Mouse (Mus musculus) limb, embryonic 15.5 days (tissue): Measurements from ENCODE around the gene Slc25a25. TPM values are rescaled to one million over a fixed set of nuclear protein-coding genes. Genes with fewer than 3 reads are reported as not detected.

Experiments used
- ATAC-seq: fragments of 200-750 bp; cut with Nextera tagmentation; 2 replicates; pipeline ENCODE4 v1.8.0; 2017; ENCODE audit warnings: low read depth, moderate TSS enrichment; ENCODE audit not compliant: insufficient number of reproducible peaks, low FRiP score, low TSS enrichment
- H3K27ac ChIP-seq: fragments of 300-500 bp; sonication (generic); 2 replicates; pipeline ENCODE4 v1.5.1; 2015; ENCODE audit warnings: moderate library complexity, mild to moderate bottlenecking, inconsistent platforms
- H3K27me3 ChIP-seq: fragments of 300-500 bp; sonication (generic); 2 replicates; pipeline ENCODE4 v1.6.1; 2015; ENCODE audit warnings: inconsistent platforms
- H3K36me3 ChIP-seq: fragments of 300-500 bp; sonication (generic); 2 replicates; pipeline ENCODE4 v1.6.1; 2015; ENCODE audit warnings: inconsistent platforms
- H3K4me1 ChIP-seq: fragments of 300-500 bp; sonication (generic); 2 replicates; pipeline ENCODE4 v1.6.1; 2015; ENCODE audit warnings: inconsistent platforms
- H3K4me2 ChIP-seq: fragments of 300-500 bp; sonication (generic); 2 replicates; pipeline ENCODE4 v1.6.1; 2015; ENCODE audit warnings: mild to moderate bottlenecking, inconsistent platforms
- H3K4me3 ChIP-seq: fragments of 300-500 bp; sonication (generic); 2 replicates; pipeline ENCODE4 v1.5.1; 2015; ENCODE audit warnings: mild to moderate bottlenecking, inconsistent platforms
- H3K9ac ChIP-seq: fragments of 300-500 bp; sonication (generic); 2 replicates; pipeline ENCODE4 v1.6.1; 2015; ENCODE audit warnings: inconsistent platforms
- H3K9me3 ChIP-seq: fragments of 300-500 bp; sonication (generic); 2 replicates; pipeline ENCODE4 v1.6.1; 2016; ENCODE audit warnings: inconsistent platforms
- WGBS: fragments of 180-500 bp; shearing (Covaris S2); methylation state at CpG from one replicate; pipeline ENCODE4 v1.1.7; 2015; 5-methylcytosine and 5-hydroxymethylcytosine counted together
- polyA plus RNA-seq: library from polyadenylated mRNA; unstranded; fragments of >200 nt; fragmentation: Nextera tagmentation; extraction: Ambion mirVana; gene quantifications from 2 replicates; pipeline ENCODE4 v1.2.1, GENCODE M21; 2015

The Slc25a25 gene
- polyA plus RNA-seq, 1 experiment from 2014 or later, result 17.5 TPM

GRCm38 (mm10) chr2:32454633-32455032 lies 3.4 kb upstream of the Slc25a25 start:
- Histone ChIP-seq H3K9ac (no peak overlapping the region), H3K27ac (no peak overlapping the region), H3K36me3 (peaks cover 20% of the 10 kb centered on the region), H3K4me1 (peaks cover 35% of the 10 kb centered on the region), H3K4me3 (no peak overlapping the region), H3K9me3 (no peaks in the 10 kb centered on the region), H3K4me2 (no peak overlapping the region), H3K27me3 (no peaks in the 10 kb centered on the region)
- ATAC-seq, result no peak
- WGBS, result 59% methylated on average over 10 of the region's 10 CpGs

GRCm38 (mm10) chr2:32453641-32454303 lies 2.5 kb upstream of the Slc25a25 start:
- Histone ChIP-seq H3K27me3 (no peaks in the 10 kb centered on the region), H3K4me3 (no peak overlapping the region), H3K27ac (no peak overlapping the region), H3K36me3 (peaks cover 20% of the 10 kb centered on the region), H3K4me1 (peaks cover 38% of the 10 kb centered on the region), H3K4me2 (no peak overlapping the region), H3K9me3 (no peaks in the 10 kb centered on the region), H3K9ac (no peak overlapping the region)
- ATAC-seq, result no peak
- 81% methylated on average over 5 of the region's 5 CpGs for WGBS

- peak overlapping the region; percentile 11; the same call in 1 of the 2 replicates for H3K9ac ChIP-seq
- peaks cover 20% of the 10 kb centered on the region for H3K36me3 ChIP-seq
- H3K9me3 ChIP-seq, result no peaks in the 10 kb centered on the region
- 96% methylated on average over 16 of the region's 16 CpGs for WGBS
- H3K4me3 ChIP-seq, result peak overlapping the region; percentile 77
- peak overlapping the region; percentile 66 for H3K27ac ChIP-seq
- ATAC-seq, result no peak
- peak overlapping the region; percentile 44 for H3K4me2 ChIP-seq
- no peaks in the 10 kb centered on the region for H3K27me3 ChIP-seq
- peaks cover 46% of the 10 kb centered on the region for H3K4me1 ChIP-seq
Measured at GRCm38 (mm10) chr2:32452441-32452971, 1.3 kb upstream of the Slc25a25 start.

GRCm38 (mm10) chr2:32451870-32452372 lies 676 bp upstream of the Slc25a25 start:
- peak overlapping the region; percentile 95 for H3K27ac ChIP-seq
- H3K36me3 ChIP-seq, result peaks cover 20% of the 10 kb centered on the region
- H3K9ac ChIP-seq, result peak overlapping the region; percentile 11; the same call in 1 of the 2 replicates
- peak overlapping the region; percentile 79 for H3K4me2 ChIP-seq
- peaks cover 50% of the 10 kb centered on the region for H3K4me1 ChIP-seq
- peak; percentile 95 for ATAC-seq
- H3K9me3 ChIP-seq, result no peaks in the 10 kb centered on the region
- under 1% methylated on average over 25 of the region's 25 CpGs for WGBS
- H3K4me3 ChIP-seq, result peak overlapping the region; percentile 77
- H3K27me3 ChIP-seq, result no peaks in the 10 kb centered on the region

GRCm38 (mm10) chr2:32449761-32450754 lies 1.2 kb downstream of the Slc25a25 start, which contains the start of gene Naif1:
Naif1 (plus strand) TSS chr2:32450457.
- H3K4me1 ChIP-seq, result peaks cover 53% of the 10 kb centered on the region
- peak within 1 kb of the TSS; percentile 77 for H3K4me3 ChIP-seq
- 77% methylated on average over 15 of the region's 15 CpGs for WGBS
- peak within 1 kb of the TSS; percentile 95 for H3K27ac ChIP-seq
- peaks cover 7% of the 10 kb centered on the region for H3K36me3 ChIP-seq
- peak within 1 kb of the TSS; percentile 64 for H3K9ac ChIP-seq
- ATAC-seq, result no peak
- H3K9me3 ChIP-seq, result no peaks in the 10 kb centered on the region
- peak within 1 kb of the TSS; percentile 79 for H3K4me2 ChIP-seq
- H3K27me3 ChIP-seq, result no peaks in the 10 kb centered on the region

GRCm38 (mm10) chr2:32448480-32448879 lies 2.8 kb downstream of the Slc25a25 start:
- Histone ChIP-seq H3K36me3 (peaks cover 10% of the 10 kb centered on the region; the same call in 1 of the 2 replicates), H3K4me1 (peaks cover 45% of the 10 kb centered on the region), H3K27me3 (no peaks in the 10 kb centered on the region), H3K9me3 (no peaks in the 10 kb centered on the region), H3K9ac (no peak overlapping the region), H3K4me2 (no peak overlapping the region), H3K4me3 (no peak overlapping the region), H3K27ac (peak overlapping the region; percentile 59; the same call in 1 of the 2 replicates)
- ATAC-seq, result no peak
- 80% methylated on average over 1 of the region's 1 CpGs for WGBS

- H3K4me2 ChIP-seq, result 0 out of 2 replicates have a peak overlapping the region, but pooled peaks have one; percentile 11
- ATAC-seq, result no peak
- H3K4me1 ChIP-seq, result peaks cover 35% of the 10 kb centered on the region
- peaks cover 12% of the 10 kb centered on the region; the same call in 1 of the 2 replicates for H3K36me3 ChIP-seq
- WGBS, result 47% methylated on average over 9 of the region's 9 CpGs
- peak overlapping the region; percentile 74 for H3K27ac ChIP-seq
- no peaks in the 10 kb centered on the region for H3K27me3 ChIP-seq
- no peaks in the 10 kb centered on the region for H3K9me3 ChIP-seq
- no peak overlapping the region for H3K4me3 ChIP-seq
- H3K9ac ChIP-seq, result no peak overlapping the region
Measured at GRCm38 (mm10) chr2:32447264-32447936, 3.8 kb downstream of the Slc25a25 start.

GRCm38 (mm10) chr2:32445535-32445934 lies 5.7 kb downstream of the Slc25a25 start:
- no peak overlapping the region for H3K27ac ChIP-seq

GRCm38 (mm10) chr2:32441550-32441949 lies 9.7 kb downstream of the Slc25a25 start:
- Histone ChIP-seq H3K4me2 (no peak overlapping the region), H3K4me3 (no peak overlapping the region), H3K36me3 (peaks cover 12% of the 10 kb centered on the region; the same call in 1 of the 2 replicates), H3K9ac (no peak overlapping the region), H3K9me3 (no peaks in the 10 kb centered on the region), H3K4me1 (0 out of 2 replicates have a peak, but pooled peaks cover 5% of the 10 kb centered on the region), H3K27me3 (no peaks in the 10 kb centered on the region), H3K27ac (no peak overlapping the region)
- no peak for ATAC-seq
- WGBS, result 93% methylated on average over 2 of the region's 2 CpGs

More at GRCm38 (mm10) chr2:32445535-32445934, 5.7 kb downstream of the Slc25a25 start:
- no peak overlapping the region for H3K4me3 ChIP-seq
- H3K4me2 ChIP-seq, result no peak overlapping the region
- H3K27me3 ChIP-seq, result no peaks in the 10 kb centered on the region
- H3K9me3 ChIP-seq, result no peaks in the 10 kb centered on the region
- H3K36me3 ChIP-seq, result peaks cover 12% of the 10 kb centered on the region; the same call in 1 of the 2 replicates
- no peak for ATAC-seq
- WGBS, result 68% methylated on average over 1 of the region's 1 CpGs
- H3K9ac ChIP-seq, result no peak overlapping the region
- H3K4me1 ChIP-seq, result peaks cover 27% of the 10 kb centered on the region

GRCm38 (mm10) chr2:32440632-32441031 lies 10.6 kb downstream of the Slc25a25 start:
- Histone ChIP-seq H3K27me3 (no peaks in the 10 kb centered on the region), H3K9ac (no peak overlapping the region), H3K4me3 (no peak overlapping the region), H3K36me3 (peaks cover 12% of the 10 kb centered on the region; the same call in 1 of the 2 replicates), H3K27ac (no peak overlapping the region), H3K4me1 (0 out of 2 replicates have a peak, but pooled peaks cover 5% of the 10 kb centered on the region), H3K9me3 (no peaks in the 10 kb centered on the region), H3K4me2 (no peak overlapping the region)
- 76% methylated on average over 1 of the region's 1 CpGs for WGBS
- ATAC-seq, result no peak

GRCm38 (mm10) chr2:32440164-32440563 lies 11.1 kb downstream of the Slc25a25 start:
- H3K27ac ChIP-seq, result no peak overlapping the region
- 0 out of 2 replicates have a peak, but pooled peaks cover 5% of the 10 kb centered on the region for H3K4me1 ChIP-seq
- no peak for ATAC-seq

More at GRCm38 (mm10) chr2:32440164-32440563, 11.1 kb downstream of the Slc25a25 start:
- H3K9ac ChIP-seq, result no peak overlapping the region
- H3K4me3 ChIP-seq, result no peak overlapping the region
- whole genome bisulfite sequencing, result 70% methylated on average over 2 of the region's 2 CpGs
- H3K36me3 ChIP-seq, result peaks cover 10% of the 10 kb centered on the region; the same call in 1 of the 2 replicates
- no peak overlapping the region for H3K4me2 ChIP-seq
- H3K27me3 ChIP-seq, result no peaks in the 10 kb centered on the region
- H3K9me3 ChIP-seq, result no peaks in the 10 kb centered on the region
